Mouse (Mus musculus) C2C12 (cell line): ENCODE data around the gene Camkk2.

Source experiments
- CEBPB ChIP-seq: IDR thresholded peaks from one replicate; pipeline ENCODE4 v1.6.1; 2011; ENCODE audit warnings: low read depth, mild to moderate bottlenecking, control low read depth, moderate library complexity
- CTCF ChIP-seq: IDR thresholded peaks from one replicate; pipeline ENCODE4 v1.5.1; 2011; ENCODE audit not compliant: control insufficient read depth, insufficient read depth, insufficient read length
- FOSL1 ChIP-seq: IDR thresholded peaks from one replicate; pipeline ENCODE4 v1.8.0; 2011; ENCODE audit warnings: mild to moderate bottlenecking, low read length; ENCODE audit not compliant: poor library complexity, insufficient read depth, severe bottlenecking
- MAX ChIP-seq: IDR thresholded peaks from one replicate; pipeline ENCODE4 v1.6.1; 2011; ENCODE audit warnings: mild to moderate bottlenecking, control low read depth
- USF1 ChIP-seq: IDR thresholded peaks from one replicate; pipeline ENCODE4 v1.6.1; 2011; ENCODE audit warnings: low read depth, mild to moderate bottlenecking, control low read depth, moderate library complexity

GRCm38 (mm10) chr5:122782066-122782465 is 2.9 kb upstream of the Camkk2 start:
- TF ChIP-seq CTCF (no peak), USF1 (no peak), FOSL1 (no peak), MAX (no peak), CEBPB (no peak)
